Mouse (Mus musculus): ENCODE measurements around the gene Nek4.

Gene Nek4

GRCm38 (mm10) chr14:30960366-30960765 lies 9.2 kb downstream of the Nek4 start:
- DNase-seq (ENCODE audit: low spot score in 2 of 2) = no peak

GRCm38 (mm10) chr14:30974204-30974603 lies 23.0 kb downstream of the Nek4 start:
- peak; percentile 64 to 76 for DNase-seq (ENCODE audit: low spot score in 2 of 2)

- no peak for DNase-seq (ENCODE audit: low spot score in 2 of 2)
Observed at GRCm38 (mm10) chr14:30976222-30976621, 25.0 kb downstream of the Nek4 start.

GRCm38 (mm10) chr14:30996417-30996816 lies 45.2 kb downstream of the Nek4 start:
- DNase-seq (ENCODE audit: low spot score in 2 of 2) = no peak

GRCm38 (mm10) chr14:31000356-31000755 lies 49.2 kb downstream of the Nek4 start:
- no peak for DNase-seq (ENCODE audit: low spot score in 2 of 2)

- DNase-seq (ENCODE audit: low spot score in 2 of 2) = no peak
Observed at GRCm38 (mm10) chr14:31000816-31001306, 49.7 kb downstream of the Nek4 start.

- DNase-seq (ENCODE audit: low spot score in 2 of 2) = peak; percentile 82 to 84
Observed at GRCm38 (mm10) chr14:31001307-31002205, 50.4 kb downstream of the Nek4 start, which contains the start of the genes Glt8d1 and Spcs1. Gene Glt8d1 (plus strand): TSS chr14:31001400. Gene Spcs1 (minus strand): TSS chr14:31001672.

- no peak for DNase-seq (ENCODE audit: low spot score in 2 of 2)
Observed at GRCm38 (mm10) chr14:31004527-31004926, 53.4 kb downstream of the Nek4 start.

- no peak for DNase-seq (ENCODE audit: low spot score in 2 of 2)
Observed at GRCm38 (mm10) chr14:31006779-31007178, 55.6 kb downstream of the Nek4 start.

- DNase-seq (ENCODE audit: low spot score in 2 of 2) = no peak
Observed at GRCm38 (mm10) chr14:31011588-31011987, 60.4 kb downstream of the Nek4 start.

GRCm38 (mm10) chr14:31013928-31014327 lies 62.8 kb downstream of the Nek4 start:
- no peak for DNase-seq (ENCODE audit: low spot score in 2 of 2)

- DNase-seq (ENCODE audit: low spot score in 2 of 2) = no peak
Observed at GRCm38 (mm10) chr14:31016063-31016462, 64.9 kb downstream of the Nek4 start.

GRCm38 (mm10) chr14:31017854-31018253 lies 66.7 kb downstream of the Nek4 start:
- DNase-seq (ENCODE audit: low spot score in 2 of 2) = no peak

- DNase-seq (ENCODE audit: low spot score in 2 of 2) = peak; percentile 96 to 97
Observed at GRCm38 (mm10) chr14:31018860-31019291, 67.7 kb downstream of the Nek4 start, which contains the start of the genes Pbrm1 and Gnl3. Gene Pbrm1 (plus strand): TSS chr14:31019138. Gene Gnl3 (minus strand): TSS chr14:31019152.

- peak in 1 of 2 experiments; percentile 21 for DNase-seq (ENCODE audit: low spot score in 2 of 2)
Observed at GRCm38 (mm10) chr14:31019331-31020205, 68.4 kb downstream of the Nek4 start.

GRCm38 (mm10) chr14:31022579-31022978 lies 71.4 kb downstream of the Nek4 start:
- DNase-seq (ENCODE audit: low spot score in 2 of 2) = no peak

- no peak for DNase-seq (ENCODE audit: low spot score in 2 of 2)
Observed at GRCm38 (mm10) chr14:31025785-31026184, 74.6 kb downstream of the Nek4 start.

All from right cerebral cortex, postnatal 36 days (tissue).